Mouse (Mus musculus) embryonic facial prominence, embryonic 12.5 days (tissue): ENCODE measurements around the gene Ssh2. TPM values are rescaled to one million over a fixed set of nuclear protein-coding genes. Genes with fewer than 3 reads are reported as not detected.

Experiments
- ATAC-seq: fragments of 200-750 bp; cut with Nextera tagmentation; 2 replicates; pipeline ENCODE4 v1.8.0; 2017; ENCODE audit not compliant: insufficient number of reproducible peaks, insufficient read depth, low FRiP score, low TSS enrichment
- H3K27ac ChIP-seq: fragments of 300-500 bp; sonication (generic); 2 replicates; pipeline ENCODE4 v1.5.1; 2016; ENCODE audit warnings: mild to moderate bottlenecking
- H3K27me3 ChIP-seq: fragments of 300-500 bp; sonication (generic); 2 replicates; pipeline ENCODE4 v1.6.1; 2016; ENCODE audit warnings: mild to moderate bottlenecking, moderate library complexity
- H3K36me3 ChIP-seq: fragments of 300-500 bp; sonication (generic); 2 replicates; pipeline ENCODE4 v1.6.1; 2016; ENCODE audit warnings: mild to moderate bottlenecking
- H3K4me1 ChIP-seq: fragments of 300-500 bp; sonication (generic); 2 replicates; pipeline ENCODE4 v1.6.1; 2016
- H3K4me2 ChIP-seq: fragments of 300-500 bp; sonication (generic); replicated peaks from 2 replicates; pipeline ENCODE4 v1.6.1; 2016; ENCODE audit warnings: mild to moderate bottlenecking, moderate library complexity
- H3K4me3 ChIP-seq: fragments of 300-500 bp; sonication (generic); 2 replicates; pipeline ENCODE4 v1.5.1; 2016; ENCODE audit warnings: mild to moderate bottlenecking
- H3K9ac ChIP-seq: fragments of 300-500 bp; sonication (generic); 2 replicates; pipeline ENCODE4 v1.6.1; 2016; ENCODE audit warnings: mild to moderate bottlenecking, moderate library complexity
- H3K9me3 ChIP-seq: fragments of 300-500 bp; sonication (generic); 2 replicates; pipeline ENCODE4 v1.6.1; 2016; ENCODE audit warnings: mild to moderate bottlenecking, moderate library complexity
- WGBS: fragments of 180-500 bp; shearing (Covaris S2); methylation state at CpG from one replicate; pipeline ENCODE4 v1.1.7; 2016; 5-methylcytosine and 5-hydroxymethylcytosine counted together
- polyA plus RNA-seq: library from polyadenylated mRNA; unstranded; fragments of >200 nt; fragmentation: Nextera tagmentation; extraction: Ambion mirVana; gene quantifications from 2 replicates; pipeline ENCODE4 v1.2.1, GENCODE M21; 2016

Gene Ssh2
- polyA plus RNA-seq, 1 experiment from 2014 or later, result 10.5 TPM

DNA sequence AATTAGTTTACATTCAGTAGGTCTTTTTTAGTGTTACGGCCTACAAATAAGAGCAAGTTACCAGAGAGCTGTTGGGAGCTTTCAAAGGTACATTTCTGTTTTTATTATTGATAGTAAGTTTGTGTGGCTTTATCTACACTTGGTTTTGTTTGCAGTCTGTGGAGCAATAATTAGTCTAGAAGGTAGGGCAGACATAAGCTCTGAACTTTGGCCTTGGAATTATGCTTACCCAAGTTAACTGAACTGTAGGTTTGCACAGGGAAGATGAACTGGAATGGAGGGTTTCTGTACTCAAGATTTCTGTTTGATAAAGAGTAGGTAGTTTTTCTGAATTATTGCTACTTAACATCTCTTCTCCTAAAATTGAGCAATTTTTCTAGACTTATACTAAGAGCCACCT is 141.8 kb downstream of the Ssh2 start:
- 92% methylated on average over 1 of the region's 1 CpGs for WGBS
- ATAC-seq, result no peak

DNA sequence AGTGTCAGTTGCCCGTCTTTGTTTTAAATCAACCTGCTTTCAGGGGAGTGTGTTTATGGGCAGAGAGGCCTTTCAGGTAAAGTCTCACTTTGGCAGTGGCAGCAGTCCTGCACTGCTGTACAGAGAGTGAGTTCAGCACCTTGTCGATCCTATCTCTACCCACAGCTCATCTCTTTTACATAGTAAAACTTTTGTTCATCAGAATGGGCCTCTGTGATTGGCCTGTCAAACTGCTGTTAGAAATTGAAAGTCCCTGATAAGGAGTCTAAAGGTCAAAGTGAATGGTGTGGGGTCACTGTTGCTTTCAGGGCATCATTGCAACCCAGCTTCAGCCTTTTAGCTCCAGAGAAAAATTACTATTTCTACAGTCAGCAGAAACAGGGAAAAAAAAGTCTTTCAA is 147.4 kb downstream of the Ssh2 start:
- Histone ChIP-seq H3K27me3 (no peaks in the 10 kb centered on the region), H3K4me1 (no peaks in the 10 kb centered on the region), H3K27ac (no peak overlapping the region), H3K4me3 (no peak overlapping the region), H3K9ac (no peak overlapping the region), H3K4me2 (no peak overlapping the region), H3K9me3 (no peaks in the 10 kb centered on the region), H3K36me3 (no peaks in the 10 kb centered on the region)
- 65% methylated on average over 2 of the region's 2 CpGs for WGBS
- ATAC-seq, result no peak

More for the DNA sequence above, 141.8 kb downstream of the Ssh2 start:
- H3K27me3 ChIP-seq, result no peaks in the 10 kb centered on the region
- H3K9me3 ChIP-seq, result no peaks in the 10 kb centered on the region
- no peak overlapping the region for H3K4me2 ChIP-seq
- H3K9ac ChIP-seq, result no peak overlapping the region
- no peaks in the 10 kb centered on the region for H3K36me3 ChIP-seq
- H3K4me3 ChIP-seq, result no peak overlapping the region
- H3K27ac ChIP-seq, result no peak overlapping the region
- H3K4me1 ChIP-seq, result no peaks in the 10 kb centered on the region

DNA sequence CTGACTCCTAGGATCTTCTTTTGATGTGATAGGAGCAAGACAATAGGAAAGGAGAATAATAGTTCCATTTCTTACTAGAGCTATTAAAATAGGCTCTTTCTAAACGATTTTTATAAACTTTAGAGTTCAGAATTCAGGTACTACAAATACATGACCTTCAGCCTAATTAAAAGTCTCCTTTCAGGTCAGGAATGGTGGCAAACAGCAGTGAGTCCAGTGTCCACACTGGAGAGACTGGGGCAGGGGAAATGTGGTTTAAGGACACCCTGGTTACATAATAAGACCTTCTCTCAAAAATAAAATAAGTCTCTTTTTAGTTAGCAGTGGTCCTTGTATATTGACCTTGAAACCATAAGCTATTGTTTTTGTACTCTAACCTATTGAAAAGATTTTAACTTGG is 148.3 kb downstream of the Ssh2 start:
- Histone ChIP-seq H3K27me3 (no peaks in the 10 kb centered on the region), H3K36me3 (no peaks in the 10 kb centered on the region), H3K9me3 (no peaks in the 10 kb centered on the region), H3K27ac (no peak overlapping the region), H3K4me3 (no peak overlapping the region), H3K4me1 (no peaks in the 10 kb centered on the region), H3K4me2 (no peak overlapping the region), H3K9ac (no peak overlapping the region)
- WGBS, result 67% methylated on average over 1 of the region's 1 CpGs
- no peak for ATAC-seq

DNA sequence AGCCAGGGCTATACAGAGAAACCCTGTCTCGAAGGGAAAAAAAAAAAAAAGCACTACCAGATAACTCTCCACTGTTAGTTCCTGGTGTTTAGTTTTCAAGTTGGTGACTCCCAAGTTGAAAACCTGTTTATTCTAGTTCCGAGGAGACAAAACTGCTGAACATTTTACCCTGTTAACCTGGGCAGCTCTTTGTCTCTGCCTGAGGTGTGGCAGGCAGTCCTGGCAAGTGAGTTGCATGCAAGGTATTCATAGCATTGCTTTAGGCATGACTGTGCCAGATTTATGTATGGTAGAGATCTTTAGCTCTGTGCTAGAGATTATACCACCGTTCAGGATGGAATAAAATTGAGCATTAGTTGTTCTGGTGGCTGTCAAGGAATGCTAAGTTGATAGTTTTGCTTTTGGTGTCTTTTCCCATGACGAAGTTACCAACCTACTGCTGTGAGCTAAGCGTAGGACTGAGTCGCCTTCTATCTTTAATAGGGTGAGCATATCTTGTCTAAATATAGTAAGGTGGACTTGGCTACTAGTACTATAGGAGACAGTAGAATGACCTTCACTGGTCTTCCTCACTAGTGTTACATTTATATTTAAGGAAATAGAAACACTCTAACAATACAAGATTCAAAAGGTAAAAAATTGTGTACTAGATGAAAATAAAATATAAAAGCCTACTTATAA is 149.8 kb downstream of the Ssh2 start:
- H3K9me3 ChIP-seq, result no peaks in the 10 kb centered on the region
- 87% methylated on average over 6 of the region's 6 CpGs for WGBS
- H3K4me3 ChIP-seq, result no peak overlapping the region
- ATAC-seq, result no peak
- H3K4me2 ChIP-seq, result no peak overlapping the region
- H3K27me3 ChIP-seq, result no peaks in the 10 kb centered on the region
- H3K9ac ChIP-seq, result no peak overlapping the region
- H3K36me3 ChIP-seq, result no peaks in the 10 kb centered on the region
- no peak overlapping the region for H3K27ac ChIP-seq
- H3K4me1 ChIP-seq, result 0 out of 2 replicates have a peak, but pooled peaks cover 4% of the 10 kb centered on the region

DNA sequence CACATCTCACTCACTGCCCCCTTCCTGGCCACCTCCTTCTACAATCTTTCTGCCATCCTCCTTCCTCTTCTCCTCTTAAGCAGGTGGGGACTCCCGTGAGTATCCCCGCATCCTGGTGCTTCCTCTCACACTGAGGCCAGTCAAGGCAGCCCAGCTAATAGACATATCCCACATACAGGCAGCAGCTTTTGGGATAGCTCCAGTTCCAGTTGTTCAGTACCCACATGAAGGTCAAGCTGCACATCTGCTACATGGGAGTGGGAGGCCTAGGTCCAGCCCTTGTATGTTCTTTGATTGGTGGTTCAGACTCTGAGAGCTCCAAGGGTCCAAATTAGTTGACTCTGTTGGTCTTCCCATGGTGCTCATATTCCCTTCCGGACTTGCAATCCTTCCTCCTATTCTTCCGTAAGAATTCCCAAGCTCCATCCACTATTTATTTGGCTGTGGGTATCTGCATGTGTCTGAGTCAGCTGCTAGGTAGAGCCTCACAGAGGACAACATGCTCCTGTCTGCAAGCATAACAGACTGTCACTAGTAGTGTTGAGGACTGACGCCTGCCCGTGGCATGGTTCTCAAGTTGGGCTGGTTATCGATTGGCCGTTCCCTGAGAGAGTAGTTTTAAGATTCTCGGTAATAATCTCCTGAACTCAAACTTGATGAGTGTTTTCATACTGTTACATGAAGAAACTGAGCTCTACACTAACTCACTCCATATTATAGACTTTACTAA is 151.6 kb downstream of the Ssh2 start:
- Histone ChIP-seq H3K27me3 (no peaks in the 10 kb centered on the region), H3K9ac (no peak overlapping the region), H3K4me3 (no peak overlapping the region), H3K4me1 (peaks cover 12% of the 10 kb centered on the region; the same call in 1 of the 2 replicates), H3K4me2 (no peak overlapping the region), H3K27ac (no peak overlapping the region), H3K9me3 (no peaks in the 10 kb centered on the region), H3K36me3 (no peaks in the 10 kb centered on the region)
- 88% methylated on average over 9 of the region's 9 CpGs for WGBS
- ATAC-seq, result no peak

DNA sequence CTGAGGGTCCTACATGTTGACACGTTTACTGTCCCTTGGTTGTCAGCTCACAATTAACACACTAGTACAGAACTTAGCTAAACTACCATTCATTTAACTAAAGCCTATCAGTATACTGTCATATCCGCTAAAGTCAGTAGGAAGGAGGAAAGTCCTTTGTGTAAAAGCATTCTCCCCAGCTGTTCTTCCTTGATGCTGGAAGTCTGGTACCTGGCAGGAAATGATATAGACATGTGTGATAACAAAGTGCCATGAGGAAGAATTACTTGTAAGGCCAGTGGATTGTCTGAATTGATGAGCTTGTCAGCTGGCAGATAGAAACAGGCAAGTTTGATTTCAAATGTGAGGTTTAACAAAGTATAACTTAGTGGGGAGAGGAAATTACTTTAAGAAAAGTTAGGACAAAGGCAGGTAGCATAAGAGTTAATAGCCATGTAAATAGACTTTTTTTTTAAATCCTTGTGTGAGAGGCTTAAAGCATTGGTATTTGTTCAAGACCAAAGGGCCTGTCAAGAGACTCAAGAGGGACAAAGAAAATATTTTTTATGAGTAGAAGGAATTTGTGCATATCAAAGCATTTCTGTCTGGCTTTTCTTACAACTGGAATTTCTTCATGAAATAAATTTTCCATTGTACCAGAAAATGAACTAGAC is 153.2 kb downstream of the Ssh2 start:
- H3K4me1 ChIP-seq, result peaks cover 12% of the 10 kb centered on the region; the same call in 1 of the 2 replicates
- 77% methylated on average over 2 of the region's 2 CpGs for WGBS
- no peaks in the 10 kb centered on the region for H3K9me3 ChIP-seq
- no peak overlapping the region for H3K4me2 ChIP-seq
- H3K27me3 ChIP-seq, result no peaks in the 10 kb centered on the region
- no peak for ATAC-seq
- H3K4me3 ChIP-seq, result no peak overlapping the region
- no peak overlapping the region for H3K9ac ChIP-seq
- no peaks in the 10 kb centered on the region for H3K36me3 ChIP-seq
- no peak overlapping the region for H3K27ac ChIP-seq

DNA sequence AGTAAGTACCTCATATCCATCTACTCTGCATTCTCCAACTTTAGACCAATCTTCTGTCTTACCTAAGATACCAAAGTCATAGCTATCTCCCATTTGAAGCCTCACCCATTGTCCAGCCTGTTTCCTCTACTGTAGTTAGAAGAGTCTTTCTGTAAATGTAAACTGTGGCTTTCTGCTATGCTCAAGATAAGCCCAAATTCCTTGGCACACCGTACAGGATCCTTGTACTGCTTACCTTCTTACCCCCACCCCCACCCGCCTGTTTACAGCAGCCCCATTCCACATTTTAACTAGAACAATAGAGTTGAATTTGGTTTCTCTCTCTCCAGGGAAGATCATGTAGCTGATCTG is 153.7 kb downstream of the Ssh2 start:
- H3K4me1 ChIP-seq, result peaks cover 12% of the 10 kb centered on the region; the same call in 1 of the 2 replicates
- no peak overlapping the region for H3K27ac ChIP-seq
- WGBS, result 63% methylated on average over 2 of the region's 2 CpGs
- no peaks in the 10 kb centered on the region for H3K9me3 ChIP-seq
- no peak overlapping the region for H3K4me2 ChIP-seq
- ATAC-seq, result no peak
- H3K9ac ChIP-seq, result no peak overlapping the region
- H3K27me3 ChIP-seq, result no peaks in the 10 kb centered on the region
- no peaks in the 10 kb centered on the region for H3K36me3 ChIP-seq
- no peak overlapping the region for H3K4me3 ChIP-seq

DNA sequence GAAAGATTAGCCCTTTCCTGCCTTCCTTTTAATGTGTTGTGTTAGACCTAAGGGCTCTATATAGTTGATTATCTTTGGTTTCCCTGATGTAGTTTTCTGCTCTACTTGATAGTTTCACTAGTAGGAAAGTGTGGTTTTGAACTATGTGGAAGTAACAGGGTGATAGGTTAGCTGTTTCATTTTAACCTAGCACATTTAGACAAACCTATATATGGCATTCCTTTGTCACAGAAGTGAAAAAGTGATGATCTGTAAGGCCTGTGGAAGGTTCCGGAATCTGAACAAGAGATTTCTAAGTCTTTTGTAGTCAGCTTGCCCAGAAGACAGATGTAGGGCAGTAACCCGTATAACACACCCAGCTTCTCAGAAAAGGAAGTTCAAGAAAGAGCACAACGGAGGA is 155.0 kb downstream of the Ssh2 start:
- ATAC-seq, result no peak
- Histone ChIP-seq H3K4me3 (no peak overlapping the region), H3K27me3 (no peaks in the 10 kb centered on the region), H3K9ac (no peak overlapping the region), H3K36me3 (no peaks in the 10 kb centered on the region), H3K4me1 (peaks cover 12% of the 10 kb centered on the region; the same call in 1 of the 2 replicates), H3K27ac (no peak overlapping the region), H3K9me3 (no peaks in the 10 kb centered on the region), H3K4me2 (no peak overlapping the region)
- 87% methylated on average over 3 of the region's 3 CpGs for WGBS

DNA sequence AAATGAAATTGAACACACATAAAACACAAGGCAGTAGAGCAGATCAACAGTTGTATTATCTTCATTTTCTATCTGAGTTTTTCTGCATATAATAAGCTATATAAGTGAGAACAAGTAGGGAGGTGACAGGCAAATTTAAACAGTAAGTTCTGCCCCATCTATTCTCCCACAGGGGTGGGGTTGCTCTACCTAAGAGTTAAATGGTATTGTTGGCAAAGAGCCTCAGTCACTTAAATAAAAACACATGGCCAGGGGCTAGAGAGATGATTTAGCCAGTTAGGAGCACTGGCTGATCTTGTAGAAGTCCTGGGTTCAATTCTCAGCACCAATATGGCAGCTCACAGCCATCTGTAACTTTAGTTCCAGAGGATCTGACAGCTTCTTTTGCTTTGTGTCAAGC is 155.6 kb downstream of the Ssh2 start:
- Histone ChIP-seq H3K9me3 (no peaks in the 10 kb centered on the region), H3K4me1 (peaks cover 12% of the 10 kb centered on the region; the same call in 1 of the 2 replicates), H3K36me3 (no peaks in the 10 kb centered on the region), H3K27me3 (no peaks in the 10 kb centered on the region), H3K4me3 (no peak overlapping the region), H3K9ac (no peak overlapping the region), H3K4me2 (no peak overlapping the region), H3K27ac (0 out of 2 replicates have a peak overlapping the region, but pooled peaks have one; percentile 9)
- ATAC-seq, result no peak

DNA sequence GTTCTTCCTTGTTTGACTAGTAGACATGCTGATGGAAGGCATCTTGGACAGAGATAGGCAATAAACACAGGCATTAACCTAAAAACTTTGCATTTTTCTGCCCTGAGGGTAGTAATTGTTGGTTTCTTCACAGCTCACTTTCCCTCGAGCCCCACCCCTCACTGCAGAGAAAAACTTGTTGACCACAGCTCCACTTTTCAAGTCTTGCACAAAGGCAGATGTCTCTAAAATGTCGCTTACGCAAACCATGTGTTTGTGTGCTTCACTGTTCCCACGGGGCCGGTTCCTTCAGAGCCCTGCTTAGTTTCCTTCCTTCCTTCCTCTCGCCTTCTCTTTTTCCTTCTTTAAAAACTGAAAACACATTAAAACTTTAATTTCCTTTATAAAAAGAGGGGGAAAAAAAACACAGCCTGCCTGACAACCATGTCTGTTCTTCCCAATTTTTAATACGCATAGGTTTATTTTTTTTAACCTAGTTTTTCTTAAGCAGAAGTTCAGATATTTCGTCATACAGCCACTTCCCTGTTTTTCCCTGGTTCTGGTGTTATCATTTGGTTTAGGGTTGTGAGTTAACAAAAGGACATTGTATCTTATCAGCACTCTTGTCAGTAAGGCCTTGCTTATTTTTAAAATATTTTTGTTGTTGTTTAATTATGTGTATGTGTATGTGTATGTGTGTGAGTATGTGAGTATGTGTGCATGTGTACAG is 156.3 kb downstream of the Ssh2 start:
- no peaks in the 10 kb centered on the region for H3K36me3 ChIP-seq
- WGBS, result 28% methylated on average over 8 of the region's 8 CpGs
- peaks cover 12% of the 10 kb centered on the region; the same call in 1 of the 2 replicates for H3K4me1 ChIP-seq
- no peak overlapping the region for H3K9ac ChIP-seq
- no peaks in the 10 kb centered on the region for H3K9me3 ChIP-seq
- H3K4me2 ChIP-seq, result no peak overlapping the region
- no peak for ATAC-seq
- H3K27ac ChIP-seq, result 0 out of 2 replicates have a peak overlapping the region, but pooled peaks have one; percentile 9
- H3K4me3 ChIP-seq, result no peak overlapping the region
- no peaks in the 10 kb centered on the region for H3K27me3 ChIP-seq

DNA sequence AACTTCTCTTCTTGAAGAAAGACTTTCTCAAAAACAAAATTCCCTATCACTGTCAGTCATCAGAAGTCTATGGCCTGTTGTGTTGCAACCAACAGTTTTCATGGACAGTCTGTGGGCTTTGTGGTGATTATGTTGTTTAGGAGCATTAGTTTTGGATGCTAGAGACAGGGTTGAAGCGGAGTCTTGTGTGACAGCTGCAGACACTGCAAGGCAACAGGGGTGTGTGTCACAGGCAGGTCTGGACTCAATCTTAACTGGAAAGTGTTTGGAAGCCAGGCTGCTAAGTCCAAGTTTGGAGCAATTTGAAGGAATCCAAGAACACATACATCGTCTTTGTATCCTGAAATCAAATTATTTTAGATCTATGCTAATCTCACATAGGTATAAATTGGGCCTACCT is 162.5 kb downstream of the Ssh2 start:
- Histone ChIP-seq H3K4me1 (no peaks in the 10 kb centered on the region), H3K27me3 (no peaks in the 10 kb centered on the region), H3K27ac (no peak overlapping the region), H3K4me2 (no peak overlapping the region), H3K36me3 (no peaks in the 10 kb centered on the region), H3K9ac (no peak overlapping the region), H3K9me3 (no peaks in the 10 kb centered on the region), H3K4me3 (no peak overlapping the region)
- 94% methylated on average over 2 of the region's 2 CpGs for WGBS
- no peak for ATAC-seq
